Mouse (Mus musculus) CD8-positive naive resting alpha-beta T cell, adult 2 months (primary cell): Measurements from ENCODE around the gene Eda2r.

Source experiments
- DNase-seq, 2 experiments: peaks; one replicate each; pipeline ENCODE4 v3.0.0; 2022; ENCODE audit warnings: low read depth in 2 of 2, low spot score in 2 of 2

Eda2r gene

GRCm38 (mm10) chrX:97377065-97377421, at the start of gene Eda2r:
TSS of gene Eda2r (minus strand) at chrX:97377216.
- no peak for DNase-seq

DNA sequence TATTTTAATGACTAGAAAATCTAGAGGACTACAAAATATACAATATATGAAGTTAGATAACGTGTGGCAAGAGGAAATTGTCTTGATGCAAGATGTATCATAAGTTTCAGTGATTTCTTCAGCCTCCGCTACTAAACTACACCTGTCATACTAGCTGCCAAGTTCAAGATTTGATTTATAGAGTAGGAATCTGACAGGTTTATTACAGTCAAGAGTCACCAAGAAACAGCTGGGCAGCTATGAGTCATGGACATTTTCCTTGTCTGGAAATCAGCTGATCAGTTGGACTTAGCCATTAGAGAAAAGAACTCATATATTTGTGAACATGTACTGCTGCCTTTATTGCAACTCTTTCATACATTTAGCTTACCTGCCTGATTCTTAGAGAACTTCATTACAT, 20.9 kb upstream of the Eda2r start:
- DNase-seq = no peak

DNA sequence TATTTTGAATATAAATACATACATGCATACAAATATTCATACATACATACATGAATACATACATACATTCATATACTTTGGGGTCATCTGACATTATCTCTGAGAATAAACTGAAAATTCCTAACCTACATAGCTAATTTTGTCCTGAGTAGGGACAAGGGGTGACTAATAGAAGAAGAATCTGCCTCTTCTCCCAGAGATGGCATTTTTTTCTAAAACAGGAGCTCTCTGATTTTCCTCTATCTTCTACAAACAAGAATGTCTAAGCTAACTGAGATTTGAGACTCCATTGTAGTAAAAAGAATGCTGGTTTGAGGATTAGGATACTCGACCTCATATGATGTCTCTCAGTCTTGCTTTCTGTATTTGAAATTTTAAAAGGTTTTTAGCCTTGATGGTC, 1.1 kb upstream of the Eda2r start:
- DNase-seq = no peak

DNA sequence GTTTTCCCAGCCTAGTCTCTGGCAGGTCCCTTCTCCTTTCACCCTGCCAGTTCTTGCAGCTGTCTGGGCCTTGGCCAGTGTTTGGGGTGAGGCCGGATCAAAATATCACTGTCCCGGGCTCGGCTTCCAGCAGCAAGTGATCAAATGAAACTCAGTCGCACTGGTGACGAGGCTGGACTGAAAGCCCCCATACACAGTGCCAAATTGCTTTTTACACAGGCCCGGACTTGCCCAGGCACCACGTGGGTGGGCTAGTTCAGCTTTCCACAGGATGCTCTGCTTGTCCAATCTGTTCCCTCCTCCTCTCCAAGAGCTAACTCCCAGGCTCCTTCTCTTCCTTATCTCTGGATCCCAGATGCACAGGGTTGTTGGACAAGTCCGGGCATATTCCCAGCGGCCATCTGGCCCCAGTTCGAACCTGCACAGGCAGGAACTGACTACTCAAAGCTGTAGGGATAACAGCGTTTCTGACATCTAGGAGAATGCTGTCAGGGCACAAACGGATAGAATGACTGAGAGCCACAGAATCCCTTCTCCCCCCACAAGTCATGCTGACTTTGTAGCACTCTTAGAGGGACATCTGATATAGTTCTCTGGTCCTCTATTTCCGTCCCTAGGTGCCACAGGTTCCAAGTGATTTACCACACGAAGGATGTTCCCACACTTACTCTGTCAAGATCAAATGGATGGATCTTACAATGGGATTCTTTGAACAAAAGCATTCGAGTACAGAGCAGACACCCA, 523 bp downstream of the Eda2r start:
- no peak for DNase-seq

DNA sequence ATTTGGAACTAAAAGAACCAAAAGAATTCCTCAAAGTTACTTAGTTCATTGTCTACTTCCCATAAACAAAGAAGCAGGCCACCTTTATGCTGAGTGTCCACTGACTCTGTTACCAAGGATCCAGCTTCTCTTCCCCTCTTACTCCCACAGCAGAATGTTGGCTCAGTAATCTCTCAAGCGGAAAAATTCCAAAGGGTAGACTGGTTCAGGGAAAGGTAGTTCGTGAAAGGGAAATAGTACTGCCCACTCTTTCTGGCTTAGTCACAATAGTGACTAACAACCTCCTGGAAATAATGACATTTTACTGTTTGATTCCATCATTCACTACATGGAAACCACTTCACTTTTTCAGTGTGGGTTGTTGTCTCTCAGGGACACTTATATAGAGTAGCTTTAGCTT, 4.2 kb downstream of the Eda2r start:
- DNase-seq = no peak

DNA sequence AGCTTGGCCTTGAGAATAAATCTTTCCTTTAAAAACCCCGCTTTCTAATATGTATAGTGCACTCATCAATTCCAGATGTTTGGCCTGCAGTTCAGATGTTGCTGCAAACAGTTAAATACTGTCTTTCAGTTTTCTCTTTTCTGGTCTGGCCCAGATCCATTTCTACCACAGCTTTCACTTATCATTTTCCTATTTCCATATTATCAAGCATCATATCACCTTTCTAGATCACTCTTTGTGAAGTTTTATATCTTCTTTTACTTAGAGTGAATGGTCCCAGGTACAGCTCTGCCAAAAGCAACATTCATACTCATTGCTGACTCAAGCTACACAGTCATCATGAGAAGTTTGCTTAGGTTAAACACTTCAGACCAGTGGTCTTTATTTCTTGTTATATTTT, 7.8 kb downstream of the Eda2r start:
- DNase-seq = no peak

DNA sequence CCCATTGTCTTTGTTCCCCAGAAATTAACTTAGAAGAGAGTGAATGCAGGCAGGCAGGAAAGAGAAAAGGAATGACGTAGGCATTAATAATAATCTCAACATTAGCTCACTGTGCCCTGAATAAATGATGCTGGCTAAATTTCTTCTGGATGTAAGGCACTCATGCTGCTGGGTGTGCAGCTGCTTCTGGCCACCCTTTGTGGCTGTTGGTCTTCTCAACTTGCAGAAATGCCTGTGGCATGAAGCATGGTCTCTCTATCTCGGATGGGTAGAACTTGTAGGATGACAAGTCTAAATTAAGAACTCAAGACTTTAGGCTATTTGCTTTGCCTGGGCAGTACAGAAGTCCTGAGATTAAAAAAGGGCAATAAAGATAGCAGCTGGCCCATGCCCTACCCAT, 8.3 kb downstream of the Eda2r start:
- no peak for DNase-seq

GRCm38 (mm10) chrX:97360919-97361318, 16.1 kb downstream of the Eda2r start:
- DNase-seq = no peak

DNA sequence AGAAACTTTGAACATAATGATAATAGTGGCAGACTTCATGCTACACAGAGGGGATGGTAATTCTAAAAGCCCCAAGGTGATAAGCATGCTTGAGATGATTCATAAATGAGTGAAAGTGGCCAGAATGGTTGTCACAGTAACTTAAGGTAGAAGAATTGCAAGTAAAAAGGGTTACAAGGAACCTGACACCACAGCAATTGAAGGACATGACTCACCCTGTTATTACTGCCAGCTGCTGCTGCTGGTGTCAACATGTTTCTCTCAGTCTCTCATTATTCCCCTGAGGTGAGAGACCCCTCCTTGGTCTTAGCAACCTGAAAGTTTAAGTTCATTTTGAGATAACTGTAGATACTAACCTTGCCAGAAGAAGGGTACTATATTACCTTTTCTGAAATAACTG, 49.1 kb downstream of the Eda2r start:
- DNase-seq = no peak
